Mouse (Mus musculus): Measurements from ENCODE around the gene Zfp148. TPM values are rescaled to one million over a fixed set of nuclear protein-coding genes. Genes with fewer than 3 reads are reported as not detected.
"Not testable (repeated sequence)": the region's sequence is repeated elsewhere in the genome, so short reads cannot be mapped to it uniquely, and the experiment has no call there.

The Zfp148 gene
- polyA plus RNA-seq, 1 experiment = 19.4 TPM

GRCm38 (mm10) chr16:33461416-33461815 is 80.8 kb downstream of the Zfp148 start:
- no peak for DNase-seq (ENCODE audit: low spot score)

- no peak for DNase-seq (ENCODE audit: low spot score)
Measured at GRCm38 (mm10) chr16:33464509-33465241, 84.0 kb downstream of the Zfp148 start.

- DNase-seq (ENCODE audit: low spot score) = no peak
Measured at GRCm38 (mm10) chr16:33465242-33465614, 84.6 kb downstream of the Zfp148 start.

GRCm38 (mm10) chr16:33467451-33467850 is 86.8 kb downstream of the Zfp148 start:
- DNase-seq (ENCODE audit: low spot score) = no peak

GRCm38 (mm10) chr16:33469973-33470372 is 89.3 kb downstream of the Zfp148 start:
- no peak for DNase-seq (ENCODE audit: low spot score)

GRCm38 (mm10) chr16:33474381-33474780 is 93.7 kb downstream of the Zfp148 start:
- DNase-seq (ENCODE audit: low spot score) = no peak

- no peak for DNase-seq (ENCODE audit: low spot score)
Measured at GRCm38 (mm10) chr16:33479926-33480325, 99.3 kb downstream of the Zfp148 start.

GRCm38 (mm10) chr16:33481148-33481547 is 100.5 kb downstream of the Zfp148 start:
- DNase-seq (ENCODE audit: low spot score) = no peak

- no peak for DNase-seq (ENCODE audit: low spot score)
Measured at GRCm38 (mm10) chr16:33482309-33482708, 101.7 kb downstream of the Zfp148 start.

- DNase-seq (ENCODE audit: low spot score) = no peak
Measured at GRCm38 (mm10) chr16:33487709-33488108, 107.1 kb downstream of the Zfp148 start.

GRCm38 (mm10) chr16:33494374-33494773 is 113.7 kb downstream of the Zfp148 start:
- DNase-seq (ENCODE audit: low spot score) = no peak

- no peak for DNase-seq (ENCODE audit: low spot score)
Measured at GRCm38 (mm10) chr16:33508082-33508481, 127.4 kb downstream of the Zfp148 start.

- not testable (repeated sequence) for DNase-seq (ENCODE audit: low spot score)
Measured at GRCm38 (mm10) chr16:33509231-33509630, 128.6 kb downstream of the Zfp148 start.

- DNase-seq (ENCODE audit: low spot score) = not testable (repeated sequence)
Measured at GRCm38 (mm10) chr16:33510856-33511255, 130.2 kb downstream of the Zfp148 start.

GRCm38 (mm10) chr16:33512555-33512954 is 131.9 kb downstream of the Zfp148 start:
- DNase-seq (ENCODE audit: low spot score) = no peak

- peak; percentile 34 for DNase-seq (ENCODE audit: low spot score)
Measured at GRCm38 (mm10) chr16:33516807-33517565, 136.3 kb downstream of the Zfp148 start, which contains the start of gene Slc12a8. TSS of gene Slc12a8 (plus strand) at chr16:33517328.

GRCm38 (mm10) chr16:33517627-33518026 is 137.0 kb downstream of the Zfp148 start:
- no peak for DNase-seq (ENCODE audit: low spot score)

- DNase-seq (ENCODE audit: low spot score) = no peak
Measured at GRCm38 (mm10) chr16:33518236-33518635, 137.6 kb downstream of the Zfp148 start.

GRCm38 (mm10) chr16:33519916-33520568 is 139.4 kb downstream of the Zfp148 start:
- no peak for DNase-seq (ENCODE audit: low spot score)

GRCm38 (mm10) chr16:33522516-33522915 is 141.9 kb downstream of the Zfp148 start:
- DNase-seq (ENCODE audit: low spot score) = no peak

GRCm38 (mm10) chr16:33523571-33523970 is 142.9 kb downstream of the Zfp148 start:
- DNase-seq (ENCODE audit: low spot score) = no peak

Data from urinary bladder, adult 2 months (tissue).